Mouse (Mus musculus) gastrocnemius, postnatal 4 days (tissue): ENCODE measurements around the gene Tnfrsf13c. TPM values are rescaled to one million over a fixed set of nuclear protein-coding genes. Genes with fewer than 3 reads are reported as not detected.
A peak's percentile ranks its signal among the peaks of the same experiment; 100 is the strongest.

Experiments used
- DNase-seq, 2 experiments: peaks; one replicate each; pipeline ENCODE4 v3.0.0; 2021 to 2022; ENCODE audit warnings: low spot score in 2 of 2, mixed read lengths in 2 of 2
- microRNA-seq: library from miRNA; unstranded; fragments of <30 nt; microRNA quantifications from one replicate; pipeline ENCODE4 v1.2.0, GENCODE M21; 2021
- total RNA-seq, 2 experiments: library from RNA; stranded (reverse); gene quantifications; 2 replicates each; pipeline ENCODE4 v1.2.3; 2021

The Tnfrsf13c gene
- total RNA-seq, 2 experiments from 2014 or later, result 0.66 TPM; not detected in 1

GRCm38 (mm10) chr15:82185062-82185783 is 38.9 kb downstream of the Tnfrsf13c start:
- no peak for DNase-seq

GRCm38 (mm10) chr15:82184656-82185055 is 39.5 kb downstream of the Tnfrsf13c start:
- no peak for DNase-seq

- DNase-seq, result no peak
These were observed 40.0 kb downstream of the Tnfrsf13c start for GRCm38 (mm10) chr15:82184183-82184582.

GRCm38 (mm10) chr15:82183596-82183995 is 40.6 kb downstream of the Tnfrsf13c start:
- no peak for DNase-seq

- no peak for DNase-seq
These were observed 41.9 kb downstream of the Tnfrsf13c start for GRCm38 (mm10) chr15:82182311-82182710.

- DNase-seq, result no peak
These were observed 43.0 kb downstream of the Tnfrsf13c start for GRCm38 (mm10) chr15:82181131-82181530.

GRCm38 (mm10) chr15:82177743-82178290 is 46.4 kb downstream of the Tnfrsf13c start:
- DNase-seq, result no peak

- DNase-seq, result no peak
These were observed 49.1 kb downstream of the Tnfrsf13c start for GRCm38 (mm10) chr15:82175091-82175490.

GRCm38 (mm10) chr15:82172648-82173047 is 51.5 kb downstream of the Tnfrsf13c start:
- DNase-seq, result no peak

Small RNA genes lying within 50 kb of the gene (microRNA-seq; reads per million reads assigned to microRNA genes)
- 16.1 reads per million, percentile 31 among the genes with 10 or more reads in this experiment for gene Mir33

Other genes starting within 250 kb of the Tnfrsf13c start
- gene 1700029P11Rik, start 243.8 kb downstream of the Tnfrsf13c start, total RNA-seq, result not detected
- gene Xrcc6, start 236.5 kb downstream of the Tnfrsf13c start, total RNA-seq, result 10 to 100 TPM; 26.2 to 28.6 TPM
- gene Desi1, start 190.5 kb downstream of the Tnfrsf13c start, total RNA-seq, result 10 to 100 TPM; 21.9 to 23.9 TPM
- 10 to 100 TPM; 60.2 to 64.0 TPM for gene Snu13, start 176.8 kb downstream of the Tnfrsf13c start, total RNA-seq
- gene 4930407I10Rik, start 165.2 kb downstream of the Tnfrsf13c start, total RNA-seq, result not detected
- gene Mei1, start 154.4 kb downstream of the Tnfrsf13c start, total RNA-seq, result under 1 TPM in 1 of 2 experiments, not detected in 1; 0.16 TPM
- 10 to 100 TPM; 45.5 to 49.4 TPM for gene Ccdc134, start 96.4 kb downstream of the Tnfrsf13c start, total RNA-seq
- gene Srebf2, start 77.2 kb downstream of the Tnfrsf13c start, total RNA-seq, result 10 to 100 TPM; 77.9 to 96.4 TPM
- gene Shisa8, start 11.6 kb downstream of the Tnfrsf13c start, total RNA-seq, result under 1 TPM in 1 of 2 experiments, not detected in 1; 0.23 TPM
- gene Cenpm, start 20.4 kb upstream of the Tnfrsf13c start, total RNA-seq, result 10 to 100 TPM in 1 of 2 experiments, 1 to 10 TPM in 1; 8.5 to 14.4 TPM
- not detected for gene 1500009C09Rik, start 28.0 kb upstream of the Tnfrsf13c start, total RNA-seq
- gene Sept3, start 50.5 kb upstream of the Tnfrsf13c start, total RNA-seq, result 1 to 10 TPM; 1.2 to 1.9 TPM
- not detected for gene Wbp2nl, start 74.6 kb upstream of the Tnfrsf13c start, total RNA-seq
- gene Naga, start 114.6 kb upstream of the Tnfrsf13c start, total RNA-seq, result 10 to 100 TPM; 42.0 to 44.4 TPM
- 10 to 100 TPM in 1 of 2 experiments, 1 to 10 TPM in 1; 8.7 to 10.9 TPM for gene Pheta2, start 114.6 kb upstream of the Tnfrsf13c start, total RNA-seq
- gene Smdt1, start 114.6 kb upstream of the Tnfrsf13c start, total RNA-seq, result 100 to 1,000 TPM; 135 to 144 TPM
- 100 to 1,000 TPM; 306 to 308 TPM for gene Ndufa6, start 130.0 kb upstream of the Tnfrsf13c start, total RNA-seq
- gene Cyp2d22, start 155.9 kb upstream of the Tnfrsf13c start, total RNA-seq, result 10 to 100 TPM; 17.3 to 17.9 TPM
- gene Cyp2d11, start 169.7 kb upstream of the Tnfrsf13c start, total RNA-seq, result under 1 TPM in 1 of 2 experiments, not detected in 1; 0.21 TPM
- under 1 TPM in 1 of 2 experiments, not detected in 1; 0.86 TPM for gene Cyp2d10, start 182.8 kb upstream of the Tnfrsf13c start, total RNA-seq
- gene Cyp2d9, start 209.1 kb upstream of the Tnfrsf13c start, total RNA-seq, result under 1 TPM in 1 of 2 experiments, not detected in 1; 0.23 TPM